Mouse (Mus musculus): ENCODE measurements around the gene Ppp1r9b. TPM values are rescaled to one million over a fixed set of nuclear protein-coding genes. Genes with fewer than 3 reads are reported as not detected.

Ppp1r9b gene
- polyA plus RNA-seq, 1 experiment from 2014 or later = 8.6 TPM

DNA sequence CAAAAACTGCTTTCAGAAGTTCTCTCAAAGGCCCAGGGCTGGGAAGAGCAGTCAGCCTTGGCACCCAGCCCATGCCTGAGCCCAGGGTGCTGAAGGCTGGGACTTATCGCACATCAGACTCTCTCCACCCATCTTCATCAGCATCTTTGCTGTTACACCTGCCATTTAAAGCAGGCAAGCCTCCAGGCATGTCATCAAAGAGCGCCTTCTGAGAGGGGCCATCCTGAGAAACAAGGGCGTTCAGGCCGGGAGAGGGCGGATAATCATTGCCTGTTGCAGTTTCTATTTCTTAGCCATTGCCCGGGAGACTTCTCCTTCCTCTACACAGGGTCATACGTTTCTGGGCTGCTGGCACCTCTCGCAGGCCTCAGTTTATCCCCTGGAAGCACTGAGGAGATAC is 3.0 kb upstream of the Ppp1r9b start:
- Histone ChIP-seq H3K36me3 (ENCODE audit: control insufficient read depth, insufficient read depth, low read length) (no peaks in the 10 kb centered on the region), H3K4me1 (ENCODE audit: control insufficient read depth in 2 of 2, insufficient read depth in 2 of 2, low read length in 2 of 2) (peaks cover 23 to 41% of the 10 kb centered on the region in 2 experiments), H3K9ac (ENCODE audit: low read length) (no peak overlapping the region), H3K27me3 (ENCODE audit: control insufficient read depth, insufficient read depth, low read length) (no peaks in the 10 kb centered on the region), H3K4me2 (ENCODE audit: low read length) (no peak overlapping the region), H3K9me3 (ENCODE audit: control insufficient read depth, low read length) (no peaks in the 10 kb centered on the region), H3K27ac (replicated peaks in 1 of 2; ENCODE audit: control insufficient read depth in 1 of 2, insufficient read depth in 1 of 2, low read depth in 2 of 2, low read length in 2 of 2) (no peak overlapping the region), H3K4me3 (ENCODE audit: control insufficient read depth in 1 of 2, insufficient read depth in 1 of 2, low read depth in 1 of 2, low read length in 2 of 2) (no peak overlapping the region)
- no peak for ATAC-seq (ENCODE audit: insufficient number of reproducible peaks, insufficient read depth, low FRiP score, low read depth)
- WGBS = 76% methylated on average over 8 of the region's 8 CpGs

DNA sequence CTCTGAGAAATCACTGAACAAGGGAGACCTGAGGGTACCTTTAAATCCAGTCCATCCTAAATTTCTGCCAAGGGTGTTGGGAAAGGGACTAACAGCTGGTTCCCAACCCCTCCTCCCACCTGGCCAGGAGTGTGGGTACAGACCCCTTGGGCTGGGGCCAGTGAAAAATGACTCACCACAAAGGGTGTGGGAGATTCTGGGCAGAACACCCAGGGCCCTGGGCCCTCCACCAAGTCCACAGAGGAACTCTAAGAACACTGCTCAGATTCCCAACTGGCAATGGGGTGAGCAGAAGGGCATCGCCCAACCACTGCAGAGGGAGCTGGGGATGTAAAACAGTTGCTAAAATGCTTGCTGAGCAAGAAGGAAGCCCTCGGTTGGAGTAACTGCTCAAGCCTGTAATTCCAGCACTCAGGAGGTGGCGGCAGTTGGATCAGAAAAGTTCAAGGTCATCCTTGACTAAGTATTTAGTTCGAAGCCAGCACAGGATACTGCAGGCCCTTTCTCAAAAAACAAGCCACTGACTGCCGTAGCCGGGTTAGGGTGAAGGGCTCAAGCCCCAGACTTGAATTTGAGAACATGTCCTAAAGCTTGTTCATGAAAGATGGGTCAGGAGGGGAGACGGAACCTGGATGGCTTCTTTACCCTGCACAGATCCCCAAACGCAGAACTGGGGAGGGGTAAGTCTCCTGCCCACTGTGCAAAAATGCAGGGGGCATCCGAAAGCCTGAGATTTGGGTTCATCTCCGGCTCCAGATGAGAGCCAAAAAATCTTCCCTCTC is 1.9 kb upstream of the Ppp1r9b start:
- Histone ChIP-seq H3K4me2 (ENCODE audit: low read length) (peak overlapping the region; percentile 96), H3K36me3 (ENCODE audit: control insufficient read depth, insufficient read depth, low read length) (0 out of 2 replicates have a peak, but pooled peaks cover 4% of the 10 kb centered on the region), H3K4me3 (ENCODE audit: control insufficient read depth in 1 of 2, insufficient read depth in 1 of 2, low read depth in 1 of 2, low read length in 2 of 2) (peak overlapping the region; percentile 59 to 81), H3K27me3 (ENCODE audit: control insufficient read depth, insufficient read depth, low read length) (no peaks in the 10 kb centered on the region), H3K9ac (ENCODE audit: low read length) (peak overlapping the region; percentile 94), H3K4me1 (ENCODE audit: control insufficient read depth in 2 of 2, insufficient read depth in 2 of 2, low read length in 2 of 2) (peaks cover 33 to 52% of the 10 kb centered on the region in 2 experiments), H3K27ac (replicated peaks in 1 of 2; ENCODE audit: control insufficient read depth in 1 of 2, insufficient read depth in 1 of 2, low read depth in 2 of 2, low read length in 2 of 2) (peak overlapping the region; percentile 93 to 95), H3K9me3 (ENCODE audit: control insufficient read depth, low read length) (no peaks in the 10 kb centered on the region)
- ATAC-seq (ENCODE audit: insufficient number of reproducible peaks, insufficient read depth, low FRiP score, low read depth) = no peak
- 16% methylated on average over 10 of the region's 10 CpGs for WGBS

DNA sequence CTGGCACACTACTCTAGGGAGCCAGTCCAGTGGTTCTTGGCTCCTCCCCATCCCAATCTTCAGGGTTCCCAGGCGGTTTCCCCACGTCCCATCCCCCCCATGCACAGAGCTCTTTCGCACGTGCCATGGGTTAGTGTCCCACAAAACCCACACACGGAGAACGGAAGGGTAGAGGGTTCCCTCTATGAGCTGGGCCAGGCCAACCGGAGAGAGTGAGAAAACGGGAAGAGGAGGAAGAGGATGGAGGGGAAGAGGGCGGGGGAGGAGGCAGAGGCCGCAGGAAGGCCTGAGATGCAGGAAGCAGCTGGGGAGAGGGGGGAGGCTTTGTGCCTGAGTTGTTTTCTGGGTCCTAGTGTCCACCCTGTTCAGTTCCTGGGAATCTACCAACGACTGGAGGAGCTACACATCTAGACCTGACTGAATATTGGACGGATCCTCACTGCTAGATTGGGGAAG is 1.2 kb upstream of the Ppp1r9b start:
- peak; percentile 67 for ATAC-seq (ENCODE audit: insufficient number of reproducible peaks, insufficient read depth, low FRiP score, low read depth)
- Histone ChIP-seq H3K27me3 (ENCODE audit: control insufficient read depth, insufficient read depth, low read length) (no peaks in the 10 kb centered on the region), H3K9me3 (ENCODE audit: control insufficient read depth, low read length) (no peaks in the 10 kb centered on the region), H3K9ac (ENCODE audit: low read length) (peak overlapping the region; percentile 94), H3K4me3 (ENCODE audit: control insufficient read depth in 1 of 2, insufficient read depth in 1 of 2, low read depth in 1 of 2, low read length in 2 of 2) (peak overlapping the region; percentile 59 to 81), H3K27ac (replicated peaks in 1 of 2; ENCODE audit: control insufficient read depth in 1 of 2, insufficient read depth in 1 of 2, low read depth in 2 of 2, low read length in 2 of 2) (peak overlapping the region; percentile 93 to 95), H3K4me2 (ENCODE audit: low read length) (peak overlapping the region; percentile 96), H3K4me1 (ENCODE audit: control insufficient read depth in 2 of 2, insufficient read depth in 2 of 2, low read length in 2 of 2) (peaks cover 40 to 59% of the 10 kb centered on the region in 2 experiments), H3K36me3 (ENCODE audit: control insufficient read depth, insufficient read depth, low read length) (peaks cover 7% of the 10 kb centered on the region; the same call in 1 of the 2 replicates)
- WGBS = under 1% methylated on average over 12 of the region's 12 CpGs

DNA sequence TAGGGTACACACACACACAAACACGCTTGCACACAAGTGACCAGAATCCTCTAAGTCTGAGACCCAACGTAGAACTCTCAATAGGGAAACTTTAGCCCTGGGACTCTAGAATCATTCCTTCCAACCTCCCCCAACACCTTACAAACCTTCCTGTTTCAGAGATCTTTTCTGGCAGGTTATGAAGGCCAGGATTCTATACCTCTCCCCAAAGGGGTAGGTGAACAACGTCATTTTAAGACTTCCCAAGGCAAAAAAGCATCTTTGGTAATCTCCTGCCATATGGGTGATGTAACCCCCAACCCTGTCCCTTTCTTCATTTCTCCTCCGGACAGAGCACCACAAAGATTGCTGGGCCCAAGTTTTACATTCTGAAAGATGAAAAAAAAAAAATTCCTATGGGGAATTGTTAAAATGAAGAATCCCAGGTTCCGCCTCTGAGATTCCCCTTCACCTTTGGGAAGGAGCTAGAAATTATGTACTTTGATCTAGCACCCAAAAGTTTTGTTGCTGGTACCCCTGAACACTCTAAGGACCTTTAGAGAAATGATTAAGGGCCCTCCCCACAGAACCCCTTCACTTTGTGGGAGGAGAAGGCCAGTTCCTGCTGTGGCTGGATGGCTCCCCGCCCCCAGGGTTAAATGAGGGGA is 610 bp upstream of the Ppp1r9b start:
- H3K4me2 ChIP-seq (ENCODE audit: low read length) = peak overlapping the region; percentile 96
- ATAC-seq (ENCODE audit: insufficient number of reproducible peaks, insufficient read depth, low FRiP score, low read depth) = no peak
- peak overlapping the region; percentile 40 to 84 for H3K4me3 ChIP-seq (ENCODE audit: control insufficient read depth in 1 of 2, insufficient read depth in 1 of 2, low read depth in 1 of 2, low read length in 2 of 2)
- H3K36me3 ChIP-seq (ENCODE audit: control insufficient read depth, insufficient read depth, low read length) = peaks cover 14% of the 10 kb centered on the region; the same call in 1 of the 2 replicates
- 46% methylated on average over 6 of the region's 6 CpGs for WGBS
- peaks cover 46 to 65% of the 10 kb centered on the region in 2 experiments for H3K4me1 ChIP-seq (ENCODE audit: control insufficient read depth in 2 of 2, insufficient read depth in 2 of 2, low read length in 2 of 2)
- no peaks in the 10 kb centered on the region for H3K9me3 ChIP-seq (ENCODE audit: control insufficient read depth, low read length)
- peak overlapping the region; percentile 89 to 93 for H3K27ac ChIP-seq (replicated peaks in 1 of 2; ENCODE audit: control insufficient read depth in 1 of 2, insufficient read depth in 1 of 2, low read depth in 2 of 2, low read length in 2 of 2)
- H3K27me3 ChIP-seq (ENCODE audit: control insufficient read depth, insufficient read depth, low read length) = no peaks in the 10 kb centered on the region
- peak overlapping the region; percentile 94 for H3K9ac ChIP-seq (ENCODE audit: low read length)

DNA sequence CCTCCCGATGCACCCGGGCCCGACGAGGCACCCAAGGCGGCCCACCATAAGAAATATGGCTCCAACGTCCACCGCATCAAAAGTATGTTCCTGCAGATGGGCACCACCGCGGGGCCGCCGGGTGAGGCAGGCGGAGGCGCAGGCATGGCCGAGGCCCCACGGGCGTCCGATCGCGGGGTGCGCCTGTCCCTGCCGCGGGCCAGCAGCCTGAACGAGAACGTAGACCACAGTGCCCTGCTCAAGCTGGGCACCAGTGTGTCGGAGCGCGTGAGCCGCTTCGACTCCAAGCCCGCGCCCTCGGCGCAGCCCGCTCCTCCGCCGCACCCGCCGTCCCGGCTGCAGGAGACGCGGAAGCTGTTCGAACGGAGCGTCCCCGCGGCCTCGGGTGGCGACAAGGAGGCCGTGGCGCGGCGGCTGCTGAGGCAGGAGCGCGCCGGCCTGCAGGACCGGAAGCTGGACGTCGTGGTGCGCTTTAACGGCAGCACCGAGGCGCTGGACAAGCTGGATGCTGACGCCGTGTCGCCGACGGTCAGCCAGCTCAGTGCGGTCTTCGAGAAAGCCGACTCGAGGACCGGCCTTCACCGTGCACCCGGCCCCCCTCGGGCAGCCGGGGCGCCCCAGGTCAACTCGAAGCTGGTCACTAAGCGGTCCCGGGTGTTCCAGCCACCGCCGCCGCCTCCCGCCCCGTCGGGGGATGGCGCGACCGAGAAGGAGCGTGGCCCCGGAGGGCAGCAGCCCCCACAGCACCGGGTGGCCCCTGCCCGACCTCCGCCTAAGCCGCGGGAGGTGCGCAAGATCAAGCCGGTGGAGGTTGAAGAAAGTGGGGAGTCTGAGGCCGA is 1.0 kb downstream of the Ppp1r9b start:
- Histone ChIP-seq H3K4me1 (ENCODE audit: control insufficient read depth in 2 of 2, insufficient read depth in 2 of 2, low read length in 2 of 2) (peaks cover 48 to 69% of the 10 kb centered on the region in 2 experiments), H3K4me3 (ENCODE audit: control insufficient read depth in 1 of 2, insufficient read depth in 1 of 2, low read depth in 1 of 2, low read length in 2 of 2) (peak overlapping the region; percentile 84 to 86), H3K27me3 (ENCODE audit: control insufficient read depth, insufficient read depth, low read length) (no peaks in the 10 kb centered on the region), H3K9me3 (ENCODE audit: control insufficient read depth, low read length) (no peaks in the 10 kb centered on the region), H3K36me3 (ENCODE audit: control insufficient read depth, insufficient read depth, low read length) (peaks cover 28% of the 10 kb centered on the region), H3K9ac (ENCODE audit: low read length) (peak overlapping the region; percentile 94), H3K4me2 (ENCODE audit: low read length) (peak overlapping the region; percentile 96), H3K27ac (replicated peaks in 1 of 2; ENCODE audit: control insufficient read depth in 1 of 2, insufficient read depth in 1 of 2, low read depth in 2 of 2, low read length in 2 of 2) (peak overlapping the region; percentile 46 to 93)
- no peak for ATAC-seq (ENCODE audit: insufficient number of reproducible peaks, insufficient read depth, low FRiP score, low read depth)
- under 1% methylated on average over 94 of the region's 99 CpGs for WGBS

DNA sequence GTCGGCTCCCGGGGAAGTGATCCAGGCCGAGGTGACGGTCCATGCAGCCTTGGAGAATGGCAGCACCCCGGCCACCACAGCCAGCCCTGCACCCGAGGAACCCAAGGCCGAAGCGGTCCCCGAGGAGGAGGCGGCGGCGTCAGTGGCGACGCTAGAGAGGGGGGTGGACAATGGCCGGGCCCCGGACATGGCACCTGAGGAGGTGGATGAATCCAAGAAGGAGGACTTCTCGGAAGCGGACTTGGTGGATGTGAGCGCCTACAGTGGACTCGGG is 1.6 kb downstream of the Ppp1r9b start:
- WGBS = under 1% methylated on average over 20 of the region's 20 CpGs
- Histone ChIP-seq H3K36me3 (ENCODE audit: control insufficient read depth, insufficient read depth, low read length) (peaks cover 34% of the 10 kb centered on the region), H3K27me3 (ENCODE audit: control insufficient read depth, insufficient read depth, low read length) (no peaks in the 10 kb centered on the region), H3K9me3 (ENCODE audit: control insufficient read depth, low read length) (no peaks in the 10 kb centered on the region), H3K27ac (replicated peaks in 1 of 2; ENCODE audit: control insufficient read depth in 1 of 2, insufficient read depth in 1 of 2, low read depth in 2 of 2, low read length in 2 of 2) (peak overlapping the region in 1 of 2 experiments; percentile 93; a peak in 2 of 4 replicates), H3K4me3 (ENCODE audit: control insufficient read depth in 1 of 2, insufficient read depth in 1 of 2, low read depth in 1 of 2, low read length in 2 of 2) (peak overlapping the region; percentile 84 to 86), H3K4me2 (ENCODE audit: low read length) (peak overlapping the region; percentile 96), H3K9ac (ENCODE audit: low read length) (peak overlapping the region; percentile 94), H3K4me1 (ENCODE audit: control insufficient read depth in 2 of 2, insufficient read depth in 2 of 2, low read length in 2 of 2) (peaks cover 48 to 65% of the 10 kb centered on the region in 2 experiments)
- ATAC-seq (ENCODE audit: insufficient number of reproducible peaks, insufficient read depth, low FRiP score, low read depth) = no peak
